Mouse (Mus musculus): ENCODE results near the gene Heatr5b. TPM values are rescaled to one million over a fixed set of nuclear protein-coding genes. Genes with fewer than 3 reads are reported as not detected.
"Not testable (repeated sequence)": the region's sequence is repeated elsewhere in the genome, so short reads cannot be mapped to it uniquely, and the experiment has no call there.

Heatr5b gene
- polyA plus RNA-seq, 1 experiment from 2014 or later: 20.1 TPM

GRCm38 (mm10) chr17:78824346-78824745 lies 10.8 kb downstream of the Heatr5b start:
- H3K4me3 ChIP-seq (replicated peaks; ENCODE audit: low read length): no peak overlapping the region
- no peaks in the 10 kb centered on the region for H3K9me3 ChIP-seq (ENCODE audit: control insufficient read depth, low read length)
- H3K9ac ChIP-seq: no peak overlapping the region
- H3K4me2 ChIP-seq (replicated peaks): no peak overlapping the region
- no peak overlapping the region for H3K27ac ChIP-seq
- DNase-seq (ENCODE audit: low spot score) (no peak), ATAC-seq (ENCODE audit: low FRiP score) (no peak)
- H3K36me3 ChIP-seq (replicated peaks; ENCODE audit: control insufficient read depth, insufficient read depth): peaks cover 92% of the 10 kb centered on the region
- no peaks in the 10 kb centered on the region for H3K27me3 ChIP-seq (ENCODE audit: control insufficient read depth, insufficient read depth, low read length)
- 95% methylated on average over 13 of the region's 13 CpGs for WGBS
- H3K4me1 ChIP-seq (replicated peaks; ENCODE audit: control insufficient read depth, insufficient read depth, low read length): no peaks in the 10 kb centered on the region

- DNase-seq (ENCODE audit: low spot score) (no peak), ATAC-seq (ENCODE audit: low FRiP score) (no peak)
- Histone ChIP-seq H3K27ac (no peak overlapping the region), H3K9me3 (ENCODE audit: control insufficient read depth, low read length) (no peaks in the 10 kb centered on the region), H3K4me3 (replicated peaks; ENCODE audit: low read length) (no peak overlapping the region), H3K9ac (no peak overlapping the region), H3K4me2 (replicated peaks) (no peak overlapping the region), H3K36me3 (replicated peaks; ENCODE audit: control insufficient read depth, insufficient read depth) (peaks cover 86% of the 10 kb centered on the region), H3K4me1 (replicated peaks; ENCODE audit: control insufficient read depth, insufficient read depth, low read length) (no peaks in the 10 kb centered on the region), H3K27me3 (ENCODE audit: control insufficient read depth, insufficient read depth, low read length) (no peaks in the 10 kb centered on the region)
- 94% methylated on average over 3 of the region's 3 CpGs for WGBS
Observed at GRCm38 (mm10) chr17:78809582-78809981, 25.6 kb downstream of the Heatr5b start.

- Histone ChIP-seq H3K4me2 (replicated peaks) (no peak overlapping the region), H3K4me3 (replicated peaks; ENCODE audit: low read length) (no peak overlapping the region), H3K27me3 (ENCODE audit: control insufficient read depth, insufficient read depth, low read length) (no peaks in the 10 kb centered on the region), H3K9me3 (ENCODE audit: control insufficient read depth, low read length) (no peaks in the 10 kb centered on the region), H3K36me3 (replicated peaks; ENCODE audit: control insufficient read depth, insufficient read depth) (peaks cover 86% of the 10 kb centered on the region), H3K4me1 (replicated peaks; ENCODE audit: control insufficient read depth, insufficient read depth, low read length) (no peaks in the 10 kb centered on the region), H3K27ac (no peak overlapping the region), H3K9ac (no peak overlapping the region)
- ATAC-seq (ENCODE audit: low FRiP score): no peak
- DNase-seq (ENCODE audit: low spot score): peak; percentile 57
Observed at GRCm38 (mm10) chr17:78809019-78809418, 26.1 kb downstream of the Heatr5b start.

- H3K27ac ChIP-seq: no peak overlapping the region
- no peak for ATAC-seq (ENCODE audit: low FRiP score)
- no peak overlapping the region for H3K4me2 ChIP-seq (replicated peaks)
- no peak overlapping the region for H3K4me3 ChIP-seq (replicated peaks; ENCODE audit: low read length)
- H3K9me3 ChIP-seq (ENCODE audit: control insufficient read depth, low read length): no peaks in the 10 kb centered on the region
- no peak for DNase-seq (ENCODE audit: low spot score)
- no peaks in the 10 kb centered on the region for H3K27me3 ChIP-seq (ENCODE audit: control insufficient read depth, insufficient read depth, low read length)
- H3K36me3 ChIP-seq (replicated peaks; ENCODE audit: control insufficient read depth, insufficient read depth): peaks cover 94% of the 10 kb centered on the region
- WGBS: 91% methylated on average over 1 of the region's 1 CpGs
- no peak overlapping the region for H3K9ac ChIP-seq
- H3K4me1 ChIP-seq (replicated peaks; ENCODE audit: control insufficient read depth, insufficient read depth, low read length): no peaks in the 10 kb centered on the region
Observed at GRCm38 (mm10) chr17:78797222-78797621, 37.9 kb downstream of the Heatr5b start.

GRCm38 (mm10) chr17:78794390-78794789 lies 40.8 kb downstream of the Heatr5b start:
- no peak for ATAC-seq (ENCODE audit: low FRiP score)
- peaks cover 87% of the 10 kb centered on the region for H3K36me3 ChIP-seq (replicated peaks; ENCODE audit: control insufficient read depth, insufficient read depth)
- 90% methylated on average over 5 of the region's 5 CpGs for WGBS

GRCm38 (mm10) chr17:78792122-78792521 lies 43.0 kb downstream of the Heatr5b start:
- DNase-seq (ENCODE audit: low spot score) (peak; percentile 18), ATAC-seq (ENCODE audit: low FRiP score) (no peak)
- H3K4me3 ChIP-seq (replicated peaks; ENCODE audit: low read length): no peak overlapping the region
- H3K27me3 ChIP-seq (ENCODE audit: control insufficient read depth, insufficient read depth, low read length): no peaks in the 10 kb centered on the region
- H3K36me3 ChIP-seq (replicated peaks; ENCODE audit: control insufficient read depth, insufficient read depth): peaks cover 77% of the 10 kb centered on the region
- no peaks in the 10 kb centered on the region for H3K9me3 ChIP-seq (ENCODE audit: control insufficient read depth, low read length)
- H3K4me2 ChIP-seq (replicated peaks): no peak overlapping the region
- no peak overlapping the region for H3K9ac ChIP-seq
- 88% methylated on average over 3 of the region's 3 CpGs for whole genome bisulfite sequencing
- H3K27ac ChIP-seq: no peak overlapping the region
- no peaks in the 10 kb centered on the region for H3K4me1 ChIP-seq (replicated peaks; ENCODE audit: control insufficient read depth, insufficient read depth, low read length)

More at GRCm38 (mm10) chr17:78794390-78794789, 40.8 kb downstream of the Heatr5b start:
- Histone ChIP-seq H3K4me2 (replicated peaks) (no peak overlapping the region), H3K27ac (no peak overlapping the region), H3K9me3 (ENCODE audit: control insufficient read depth, low read length) (no peaks in the 10 kb centered on the region), H3K4me1 (replicated peaks; ENCODE audit: control insufficient read depth, insufficient read depth, low read length) (no peaks in the 10 kb centered on the region), H3K27me3 (ENCODE audit: control insufficient read depth, insufficient read depth, low read length) (no peaks in the 10 kb centered on the region), H3K4me3 (replicated peaks; ENCODE audit: low read length) (no peak overlapping the region), H3K9ac (no peak overlapping the region)
- no peak for DNase-seq (ENCODE audit: low spot score)

GRCm38 (mm10) chr17:78791690-78792070 lies 43.5 kb downstream of the Heatr5b start:
- Histone ChIP-seq H3K36me3 (replicated peaks; ENCODE audit: control insufficient read depth, insufficient read depth) (peaks cover 72% of the 10 kb centered on the region), H3K4me1 (replicated peaks; ENCODE audit: control insufficient read depth, insufficient read depth, low read length) (no peaks in the 10 kb centered on the region), H3K27me3 (ENCODE audit: control insufficient read depth, insufficient read depth, low read length) (no peaks in the 10 kb centered on the region), H3K9ac (no peak overlapping the region), H3K4me2 (replicated peaks) (no peak overlapping the region), H3K27ac (no peak overlapping the region), H3K9me3 (ENCODE audit: control insufficient read depth, low read length) (no peaks in the 10 kb centered on the region), H3K4me3 (replicated peaks; ENCODE audit: low read length) (no peak overlapping the region)
- ATAC-seq (ENCODE audit: low FRiP score): no peak
- 93% methylated on average over 3 of the region's 3 CpGs for WGBS
- DNase-seq (ENCODE audit: low spot score): peak; percentile 6

- H3K27me3 ChIP-seq (ENCODE audit: control insufficient read depth, insufficient read depth, low read length): no peaks in the 10 kb centered on the region
- H3K4me3 ChIP-seq (replicated peaks; ENCODE audit: low read length): no peak overlapping the region
- no peak overlapping the region for H3K4me2 ChIP-seq (replicated peaks)
- no peaks in the 10 kb centered on the region for H3K4me1 ChIP-seq (replicated peaks; ENCODE audit: control insufficient read depth, insufficient read depth, low read length)
- 82% methylated on average over 7 of the region's 7 CpGs for WGBS
- H3K9me3 ChIP-seq (ENCODE audit: control insufficient read depth, low read length): no peaks in the 10 kb centered on the region
- H3K36me3 ChIP-seq (replicated peaks; ENCODE audit: control insufficient read depth, insufficient read depth): peaks cover 67% of the 10 kb centered on the region
- no peak overlapping the region for H3K9ac ChIP-seq
- no peak overlapping the region for H3K27ac ChIP-seq
- ATAC-seq (ENCODE audit: low FRiP score): no peak
- DNase-seq (ENCODE audit: low spot score): peak; percentile 23
Observed at GRCm38 (mm10) chr17:78791068-78791689, 44.0 kb downstream of the Heatr5b start.

- H3K9ac ChIP-seq; H3K27me3 ChIP-seq (ENCODE audit: control insufficient read depth, insufficient read depth, low read length); DNase-seq (ENCODE audit: low spot score); ATAC-seq (ENCODE audit: low FRiP score); H3K27ac ChIP-seq; H3K4me1 ChIP-seq (replicated peaks; ENCODE audit: control insufficient read depth, insufficient read depth, low read length); H3K9me3 ChIP-seq (ENCODE audit: control insufficient read depth, low read length); H3K4me3 ChIP-seq (replicated peaks; ENCODE audit: low read length); H3K4me2 ChIP-seq (replicated peaks): not testable (repeated sequence)
- peaks cover 49% of the 10 kb centered on the region for H3K36me3 ChIP-seq (replicated peaks; ENCODE audit: control insufficient read depth, insufficient read depth)
- WGBS: 71% methylated on average over 3 of the region's 3 CpGs
Observed at GRCm38 (mm10) chr17:78788273-78788672, 46.9 kb downstream of the Heatr5b start.

GRCm38 (mm10) chr17:78778765-78779164 lies 56.4 kb downstream of the Heatr5b start:
- ATAC-seq (ENCODE audit: low FRiP score) (no peak), DNase-seq (ENCODE audit: low spot score) (no peak)
- Histone ChIP-seq H3K27ac (no peak overlapping the region), H3K4me3 (replicated peaks; ENCODE audit: low read length) (no peak overlapping the region), H3K36me3 (replicated peaks; ENCODE audit: control insufficient read depth, insufficient read depth) (peaks cover 45% of the 10 kb centered on the region), H3K4me1 (replicated peaks; ENCODE audit: control insufficient read depth, insufficient read depth, low read length) (no peaks in the 10 kb centered on the region), H3K27me3 (ENCODE audit: control insufficient read depth, insufficient read depth, low read length) (no peaks in the 10 kb centered on the region), H3K9ac (no peak overlapping the region), H3K4me2 (replicated peaks) (no peak overlapping the region), H3K9me3 (ENCODE audit: control insufficient read depth, low read length) (no peaks in the 10 kb centered on the region)
- 96% methylated on average over 1 of the region's 1 CpGs for WGBS

All from hindbrain, embryonic 14.5 days (tissue).